Mouse (Mus musculus): ENCODE measurements around the gene Plscr2. TPM values are rescaled to one million over a fixed set of nuclear protein-coding genes. Genes with fewer than 3 reads are reported as not detected.

Plscr2 gene
- polyA plus RNA-seq (2016; fragmentation: Nextera tagmentation; extraction: Ambion mirVana) = 0.35 TPM in 1 of 2 replicates, not detected in the other

- Histone ChIP-seq H3K4me3 (no peak within 1 kb of the TSS), H3K36me3 (peaks cover 21% of the 10 kb centered on the region), H3K27ac (no peak within 1 kb of the TSS), H3K9me3 (replicated peaks) (no peaks in the 10 kb centered on the region), H3K27me3 (ENCODE audit: low read depth, poor library complexity, severe bottlenecking) (no peaks in the 10 kb centered on the region), H3K4me1 (no peaks in the 10 kb centered on the region)
- no peak for DNase-seq (ENCODE audit: low spot score)
- 90% methylated on average over 9 of the region's 9 CpGs for WGBS
Observed at GRCm38 (mm10) chr9:92275486-92276207, at the start of gene Plscr2. Gene Plscr2 (plus strand): TSS chr9:92275602.

GRCm38 (mm10) chr9:92226127-92226655, 49.2 kb upstream of the Plscr2 start:
- WGBS = 88% methylated on average over 3 of the region's 3 CpGs

GRCm38 (mm10) chr9:92226795-92227194, 48.6 kb upstream of the Plscr2 start:
- Histone ChIP-seq H3K9me3 (replicated peaks) (no peaks in the 10 kb centered on the region), H3K4me3 (no peak overlapping the region), H3K36me3 (no peaks in the 10 kb centered on the region), H3K27me3 (ENCODE audit: low read depth, poor library complexity, severe bottlenecking) (no peaks in the 10 kb centered on the region), H3K4me1 (peaks cover 10% of the 10 kb centered on the region), H3K27ac (no peak overlapping the region)
- no peak for DNase-seq (ENCODE audit: low spot score)
- 92% methylated on average over 3 of the region's 3 CpGs for WGBS

More at GRCm38 (mm10) chr9:92226127-92226655, 49.2 kb upstream of the Plscr2 start:
- H3K4me1 ChIP-seq = peaks cover 10% of the 10 kb centered on the region
- H3K27me3 ChIP-seq (ENCODE audit: low read depth, poor library complexity, severe bottlenecking) = no peaks in the 10 kb centered on the region
- DNase-seq (ENCODE audit: low spot score) = no peak
- H3K9me3 ChIP-seq (replicated peaks) = no peaks in the 10 kb centered on the region
- H3K4me3 ChIP-seq = no peak overlapping the region
- no peaks in the 10 kb centered on the region for H3K36me3 ChIP-seq
- no peak overlapping the region for H3K27ac ChIP-seq

- H3K36me3 ChIP-seq = no peaks in the 10 kb centered on the region
- no peak overlapping the region for H3K27ac ChIP-seq
- no peaks in the 10 kb centered on the region for H3K9me3 ChIP-seq (replicated peaks)
- no peaks in the 10 kb centered on the region for H3K27me3 ChIP-seq (ENCODE audit: low read depth, poor library complexity, severe bottlenecking)
- H3K4me1 ChIP-seq = peaks cover 10% of the 10 kb centered on the region
- H3K4me3 ChIP-seq = no peak overlapping the region
- 85% methylated on average over 16 of the region's 16 CpGs for WGBS
- DNase-seq (ENCODE audit: low spot score) = no peak
Observed at GRCm38 (mm10) chr9:92228867-92229832, 46.3 kb upstream of the Plscr2 start.

GRCm38 (mm10) chr9:92229833-92230205, 45.6 kb upstream of the Plscr2 start:
- DNase-seq (ENCODE audit: low spot score) = no peak
- Histone ChIP-seq H3K27ac (no peak overlapping the region), H3K4me3 (no peak overlapping the region), H3K4me1 (peaks cover 16% of the 10 kb centered on the region), H3K27me3 (ENCODE audit: low read depth, poor library complexity, severe bottlenecking) (no peaks in the 10 kb centered on the region), H3K36me3 (no peaks in the 10 kb centered on the region), H3K9me3 (replicated peaks) (no peaks in the 10 kb centered on the region)
- WGBS = 34% methylated on average over 2 of the region's 2 CpGs

GRCm38 (mm10) chr9:92234901-92235458, 40.4 kb upstream of the Plscr2 start:
- Histone ChIP-seq H3K4me3 (no peak overlapping the region), H3K27ac (no peak overlapping the region), H3K9me3 (replicated peaks) (no peaks in the 10 kb centered on the region), H3K27me3 (ENCODE audit: low read depth, poor library complexity, severe bottlenecking) (no peaks in the 10 kb centered on the region), H3K4me1 (peaks cover 17% of the 10 kb centered on the region), H3K36me3 (no peaks in the 10 kb centered on the region)
- 86% methylated on average over 11 of the region's 11 CpGs for WGBS
- DNase-seq (ENCODE audit: low spot score) = no peak

- H3K4me3 ChIP-seq = no peak overlapping the region; the same call in 1 of the 2 replicates
- no peaks in the 10 kb centered on the region for H3K27me3 ChIP-seq (ENCODE audit: low read depth, poor library complexity, severe bottlenecking)
- DNase-seq (ENCODE audit: low spot score) = no peak
- H3K9me3 ChIP-seq (replicated peaks) = no peaks in the 10 kb centered on the region
- WGBS = 82% methylated on average over 7 of the region's 7 CpGs
- H3K27ac ChIP-seq = no peak overlapping the region
- peaks cover 17% of the 10 kb centered on the region for H3K4me1 ChIP-seq
- H3K36me3 ChIP-seq = no peaks in the 10 kb centered on the region
Observed at GRCm38 (mm10) chr9:92248773-92249446, 26.5 kb upstream of the Plscr2 start.

- no peak for DNase-seq (ENCODE audit: low spot score)
- Histone ChIP-seq H3K27ac (peak within 1 kb of the TSS; percentile 95), H3K4me3 (peak within 1 kb of the TSS; percentile 77), H3K4me1 (peaks cover 17% of the 10 kb centered on the region), H3K9me3 (replicated peaks) (no peaks in the 10 kb centered on the region), H3K36me3 (no peaks in the 10 kb centered on the region), H3K27me3 (ENCODE audit: low read depth, poor library complexity, severe bottlenecking) (no peaks in the 10 kb centered on the region)
- 44% methylated on average over 7 of the region's 7 CpGs for WGBS
Observed at GRCm38 (mm10) chr9:92249447-92249852, 26.0 kb upstream of the Plscr2 start, which contains the start of gene Plscr1. Gene Plscr1 (plus strand): TSS chr9:92249750.

GRCm38 (mm10) chr9:92249987-92250772, 25.2 kb upstream of the Plscr2 start:
- H3K27ac ChIP-seq = peak overlapping the region; percentile 95
- no peaks in the 10 kb centered on the region for H3K27me3 ChIP-seq (ENCODE audit: low read depth, poor library complexity, severe bottlenecking)
- peak; percentile 86 for DNase-seq (ENCODE audit: low spot score)
- under 1% methylated on average over 40 of the region's 40 CpGs for WGBS
- H3K4me3 ChIP-seq = peak overlapping the region; percentile 77
- H3K4me1 ChIP-seq = peaks cover 17% of the 10 kb centered on the region
- no peaks in the 10 kb centered on the region for H3K36me3 ChIP-seq
- no peaks in the 10 kb centered on the region for H3K9me3 ChIP-seq (replicated peaks)

GRCm38 (mm10) chr9:92252718-92253117, 22.7 kb upstream of the Plscr2 start:
- no peaks in the 10 kb centered on the region for H3K9me3 ChIP-seq (replicated peaks)
- H3K27me3 ChIP-seq (ENCODE audit: low read depth, poor library complexity, severe bottlenecking) = no peaks in the 10 kb centered on the region
- H3K27ac ChIP-seq = no peak overlapping the region
- no peak overlapping the region for H3K4me3 ChIP-seq
- no peaks in the 10 kb centered on the region for H3K36me3 ChIP-seq
- DNase-seq (ENCODE audit: low spot score) = no peak
- WGBS = 93% methylated on average over 5 of the region's 5 CpGs
- peaks cover 17% of the 10 kb centered on the region for H3K4me1 ChIP-seq

- no peak overlapping the region for H3K4me3 ChIP-seq
- no peaks in the 10 kb centered on the region for H3K9me3 ChIP-seq (replicated peaks)
- DNase-seq (ENCODE audit: low spot score) = no peak
- H3K36me3 ChIP-seq = no peaks in the 10 kb centered on the region
- H3K4me1 ChIP-seq = peaks cover 17% of the 10 kb centered on the region
- WGBS = 94% methylated on average over 10 of the region's 10 CpGs
- no peaks in the 10 kb centered on the region for H3K27me3 ChIP-seq (ENCODE audit: low read depth, poor library complexity, severe bottlenecking)
- H3K27ac ChIP-seq = no peak overlapping the region
Observed at GRCm38 (mm10) chr9:92253585-92254321, 21.6 kb upstream of the Plscr2 start.

All from limb, embryonic 10.5 days (tissue).